Mouse (Mus musculus) liver, postnatal 0 days (tissue): ENCODE data around the gene Jpt1.

Experiments used
- CTCF ChIP-seq: sonication (generic); IDR thresholded peaks from 2 replicates; pipeline ENCODE4 v1.5.1; 2016; ENCODE audit warnings: antibody characterized with exemption, low read depth
- EP300 ChIP-seq: IDR thresholded peaks from 2 replicates; pipeline ENCODE4 v1.6.1; 2016; ENCODE audit warnings: antibody characterized with exemption, low read depth, mild to moderate bottlenecking

- TF ChIP-seq CTCF (no peak), EP300 (no peak)
These were observed 7.6 kb downstream of the Jpt1 start for GRCm38 (mm10) chr11:115506586-115506985.
